Mouse (Mus musculus) kidney, adult 2 months (tissue): ENCODE measurements around the gene Smg6. TPM values are rescaled to one million over a fixed set of nuclear protein-coding genes. Genes with fewer than 3 reads are reported as not detected.

Source experiments
- DNase-seq: peaks from one replicate; pipeline ENCODE4 v3.0.0; 2021
- H3K27ac ChIP-seq: fragments of 200-500 bp; 2 replicates; pipeline ENCODE4 v1.5.1; 2012; ENCODE audit warnings: low read depth, low read length, control low read depth, inconsistent platforms; ENCODE audit not compliant: insufficient read depth
- H3K27me3 ChIP-seq: fragments of 200-500 bp; replicated peaks from 2 replicates; pipeline ENCODE4 v1.6.1; 2012; ENCODE audit warnings: mild to moderate bottlenecking, moderate library complexity, low read length, inconsistent platforms; ENCODE audit not compliant: control insufficient read depth, insufficient read depth
- H3K36me3 ChIP-seq: fragments of 200-500 bp; 2 replicates; pipeline ENCODE4 v1.6.1; 2012; ENCODE audit warnings: mild to moderate bottlenecking, moderate library complexity, low read length, inconsistent platforms; ENCODE audit not compliant: control insufficient read depth, insufficient read depth
- H3K4me1 ChIP-seq: fragments of 200-500 bp; 2 replicates; pipeline ENCODE4 v1.6.1; 2011; ENCODE audit warnings: low read length; ENCODE audit not compliant: control insufficient read depth, insufficient read depth
- H3K4me3 ChIP-seq: fragments of 200-500 bp; 2 replicates; pipeline ENCODE4 v1.5.1; 2011; ENCODE audit warnings: mild to moderate bottlenecking, low read depth, low read length, control low read depth; ENCODE audit not compliant: insufficient read depth
- CTCF ChIP-seq: fragments of 200-500 bp; conservative IDR thresholded peaks from 2 replicates; pipeline ENCODE4 v1.5.1; 2011; ENCODE audit warnings: low read depth, mild to moderate bottlenecking, control low read depth, low read length, moderate library complexity, mixed read lengths; ENCODE audit not compliant: insufficient read depth, insufficient read length
- POLR2A ChIP-seq: fragments of 200-500 bp; IDR thresholded peaks from one replicate; pipeline ENCODE4 v1.6.1; 2011; ENCODE audit warnings: low read depth, low read length, control low read depth
- WGBS: fragments of 180-500 bp; shearing (Covaris S2); methylation state at CpG from one replicate; pipeline ENCODE4 v1.1.7; 2018; 5-methylcytosine and 5-hydroxymethylcytosine counted together
- polyA plus RNA-seq: library from polyadenylated mRNA; depleted of rRNA; stranded (reverse); fragments of >200 nt; gene quantifications from 2 replicates; pipeline ENCODE4 v1.2.3, GENCODE M21; 2012

The Smg6 gene
- polyA plus RNA-seq, 1 experiment, result 35.2 TPM

- DNase-seq, result no peak
- H3K36me3 ChIP-seq, result no peaks in the 10 kb centered on the region
- H3K4me1 ChIP-seq, result no peaks in the 10 kb centered on the region
- TF ChIP-seq POLR2A (no peak), CTCF (no peak)
- no peaks in the 10 kb centered on the region for H3K27me3 ChIP-seq
- H3K27ac ChIP-seq, result no peak overlapping the region
- H3K4me3 ChIP-seq, result no peak overlapping the region
- WGBS, result 89% methylated on average over 6 of the region's 6 CpGs
These were observed 270.5 kb downstream of the Smg6 start for GRCm38 (mm10) chr11:75196131-75196530.

GRCm38 (mm10) chr11:75197956-75198355, 272.3 kb downstream of the Smg6 start:
- no peak overlapping the region for H3K4me3 ChIP-seq
- no peak overlapping the region for H3K27ac ChIP-seq
- DNase-seq, result no peak
- no peaks in the 10 kb centered on the region for H3K4me1 ChIP-seq
- no peaks in the 10 kb centered on the region for H3K36me3 ChIP-seq
- 66% methylated on average over 7 of the region's 7 CpGs for WGBS
- TF ChIP-seq CTCF (no peak), POLR2A (no peak)
- no peaks in the 10 kb centered on the region for H3K27me3 ChIP-seq

- Histone ChIP-seq H3K36me3 (no peaks in the 10 kb centered on the region), H3K27me3 (no peaks in the 10 kb centered on the region), H3K4me3 (no peak overlapping the region), H3K27ac (no peak overlapping the region), H3K4me1 (no peaks in the 10 kb centered on the region)
- TF ChIP-seq POLR2A (no peak), CTCF (no peak)
- 72% methylated on average over 4 of the region's 4 CpGs for WGBS
- no peak for DNase-seq
These were observed 273.2 kb downstream of the Smg6 start for GRCm38 (mm10) chr11:75198792-75199191.

GRCm38 (mm10) chr11:75199951-75200350, 274.3 kb downstream of the Smg6 start:
- no peak for TF ChIP-seq CTCF
- no peak overlapping the region for H3K27ac ChIP-seq
- no peaks in the 10 kb centered on the region for H3K36me3 ChIP-seq
- H3K4me3 ChIP-seq, result no peak overlapping the region
- no peak for DNase-seq
- H3K4me1 ChIP-seq, result no peaks in the 10 kb centered on the region
- WGBS, result 82% methylated on average over 5 of the region's 5 CpGs
- no peaks in the 10 kb centered on the region for H3K27me3 ChIP-seq

GRCm38 (mm10) chr11:75200935-75201334, 275.3 kb downstream of the Smg6 start:
- TF ChIP-seq CTCF (no peak), POLR2A (no peak)
- no peaks in the 10 kb centered on the region for H3K36me3 ChIP-seq
- H3K4me1 ChIP-seq, result no peaks in the 10 kb centered on the region
- no peak overlapping the region for H3K27ac ChIP-seq
- H3K27me3 ChIP-seq, result no peaks in the 10 kb centered on the region
- H3K4me3 ChIP-seq, result no peak overlapping the region
- no peak for DNase-seq
- 90% methylated on average over 12 of the region's 12 CpGs for WGBS

- H3K4me3 ChIP-seq, result no peak overlapping the region
- H3K36me3 ChIP-seq, result no peaks in the 10 kb centered on the region
- H3K27me3 ChIP-seq, result no peaks in the 10 kb centered on the region
- no peak for TF ChIP-seq POLR2A
- no peak for TF ChIP-seq CTCF
- no peak for DNase-seq
- 61% methylated on average over 8 of the region's 8 CpGs for WGBS
- no peaks in the 10 kb centered on the region for H3K4me1 ChIP-seq
- no peak overlapping the region for H3K27ac ChIP-seq
These were observed 276.1 kb downstream of the Smg6 start for GRCm38 (mm10) chr11:75201721-75202120.

- 77% methylated on average over 4 of the region's 4 CpGs for WGBS
- Histone ChIP-seq H3K36me3 (no peaks in the 10 kb centered on the region), H3K4me3 (no peak overlapping the region), H3K27me3 (no peaks in the 10 kb centered on the region), H3K27ac (no peak overlapping the region), H3K4me1 (no peaks in the 10 kb centered on the region)
- no peak for DNase-seq
- TF ChIP-seq POLR2A, result no peak
- no peak for TF ChIP-seq CTCF
These were observed 278.3 kb downstream of the Smg6 start for GRCm38 (mm10) chr11:75203926-75204325.

- no peak overlapping the region for H3K27ac ChIP-seq
- no peak overlapping the region for H3K4me3 ChIP-seq
- DNase-seq, result no peak
- no peaks in the 10 kb centered on the region for H3K36me3 ChIP-seq
- no peak for TF ChIP-seq CTCF
- TF ChIP-seq POLR2A, result no peak
- H3K27me3 ChIP-seq, result no peaks in the 10 kb centered on the region
- WGBS, result 67% methylated on average over 9 of the region's 9 CpGs
- no peaks in the 10 kb centered on the region for H3K4me1 ChIP-seq
These were observed 278.8 kb downstream of the Smg6 start for GRCm38 (mm10) chr11:75204472-75204871.
